Mouse (Mus musculus) lung, postnatal 0 days (tissue): ENCODE data around the gene Cmtm4. TPM values are rescaled to one million over a fixed set of nuclear protein-coding genes. Genes with fewer than 3 reads are reported as not detected.

Experiments used
- ATAC-seq: fragments of 200-750 bp; cut with Nextera tagmentation; 2 replicates; pipeline ENCODE4 v1.8.0; 2017; ENCODE audit warnings: moderate library complexity
- DNase-seq: peaks from one replicate; pipeline ENCODE4 v3.0.0-alpha.2; 2016; ENCODE audit warnings: low spot score
- H3K27ac ChIP-seq: fragments of 300-500 bp; sonication (generic); 2 replicates; pipeline ENCODE4 v1.5.1; 2014; ENCODE audit warnings: antibody characterized with exemption, mild to moderate bottlenecking, low read length, mixed read lengths
- H3K27me3 ChIP-seq: fragments of 300-500 bp; sonication (generic); replicated peaks from 2 replicates; pipeline ENCODE4 v1.6.1; 2014; ENCODE audit warnings: low read length, mixed read lengths; ENCODE audit not compliant: insufficient read depth
- H3K36me3 ChIP-seq: fragments of 300-500 bp; sonication (generic); 2 replicates; pipeline ENCODE4 v1.6.1; 2014; ENCODE audit warnings: low read length, mixed read lengths; ENCODE audit not compliant: insufficient read depth
- H3K4me1 ChIP-seq: fragments of 300-500 bp; sonication (generic); 2 replicates; pipeline ENCODE4 v1.6.1; 2014; ENCODE audit warnings: antibody characterized with exemption, low read depth, low read length, mixed read lengths; ENCODE audit not compliant: insufficient read depth
- H3K4me2 ChIP-seq: fragments of 300-500 bp; sonication (generic); replicated peaks from 2 replicates; pipeline ENCODE4 v1.6.1; 2014; ENCODE audit warnings: low read depth, mild to moderate bottlenecking, low read length, moderate library complexity, mixed read lengths
- H3K4me3 ChIP-seq: fragments of 300-500 bp; sonication (generic); 2 replicates; pipeline ENCODE4 v1.5.1; 2014; ENCODE audit warnings: low read depth, low read length
- H3K9ac ChIP-seq: fragments of 300-500 bp; sonication (generic); replicated peaks from 2 replicates; pipeline ENCODE4 v1.6.1; 2014; ENCODE audit warnings: low read depth, mild to moderate bottlenecking
- H3K9me3 ChIP-seq: fragments of 300-500 bp; sonication (generic); 2 replicates; pipeline ENCODE4 v1.6.1; 2016; ENCODE audit warnings: low read length, mixed read lengths
- CTCF ChIP-seq: IDR thresholded peaks from 2 replicates; pipeline ENCODE4 v1.5.1; 2016; ENCODE audit warnings: antibody characterized with exemption, mild to moderate bottlenecking
- EP300 ChIP-seq: IDR thresholded peaks from 2 replicates; pipeline ENCODE4 v1.6.1; 2016; ENCODE audit warnings: antibody characterized with exemption, mild to moderate bottlenecking, control low read depth
- WGBS: fragments of 180-500 bp; shearing (Covaris S2); extraction: QIAGEN DNeasy Blood & Tissue Kit; methylation state at CpG from one replicate; pipeline ENCODE4 v1.1.7; 2014; 5-methylcytosine and 5-hydroxymethylcytosine counted together
- polyA plus RNA-seq: library from polyadenylated mRNA; unstranded; fragments of >200 nt; fragmentation: Nextera tagmentation; extraction: Ambion mirVana; gene quantifications from 2 replicates; pipeline ENCODE4 v1.2.1, GENCODE M21; 2015

Cmtm4 gene
- polyA plus RNA-seq, 1 experiment from 2014 or later: 3.5 TPM

- Histone ChIP-seq H3K4me3 (no peak overlapping the region), H3K36me3 (peaks cover 57% of the 10 kb centered on the region), H3K9ac (no peak overlapping the region), H3K4me2 (no peak overlapping the region), H3K27me3 (no peaks in the 10 kb centered on the region), H3K9me3 (no peaks in the 10 kb centered on the region), H3K27ac (no peak overlapping the region), H3K4me1 (no peaks in the 10 kb centered on the region)
- ATAC-seq (no peak), DNase-seq (no peak)
- 82% methylated on average over 5 of the region's 5 CpGs for WGBS
- TF ChIP-seq EP300: no peak
- no peak for TF ChIP-seq CTCF
These were observed 37.7 kb upstream of the Cmtm4 start for GRCm38 (mm10) chr8:104433191-104433842.

GRCm38 (mm10) chr8:104432656-104433055 lies 37.0 kb upstream of the Cmtm4 start:
- Histone ChIP-seq H3K9me3 (no peaks in the 10 kb centered on the region), H3K36me3 (peaks cover 57% of the 10 kb centered on the region), H3K9ac (no peak overlapping the region), H3K27me3 (no peaks in the 10 kb centered on the region), H3K27ac (no peak overlapping the region), H3K4me2 (no peak overlapping the region), H3K4me1 (no peaks in the 10 kb centered on the region), H3K4me3 (no peak overlapping the region)
- DNase-seq: no peak
- no peak for TF ChIP-seq CTCF
- no peak for TF ChIP-seq EP300
- WGBS: 98% methylated on average over 6 of the region's 6 CpGs
- no peak for ATAC-seq

GRCm38 (mm10) chr8:104430230-104430629 lies 34.6 kb upstream of the Cmtm4 start:
- WGBS: 90% methylated on average over 7 of the region's 7 CpGs
- Histone ChIP-seq H3K9ac (no peak overlapping the region), H3K4me2 (no peak overlapping the region), H3K27me3 (no peaks in the 10 kb centered on the region), H3K9me3 (no peaks in the 10 kb centered on the region), H3K4me1 (no peaks in the 10 kb centered on the region), H3K36me3 (peaks cover 61% of the 10 kb centered on the region), H3K27ac (no peak overlapping the region), H3K4me3 (no peak overlapping the region)
- TF ChIP-seq EP300: no peak
- TF ChIP-seq CTCF: no peak
- DNase-seq (no peak), ATAC-seq (no peak)

- Histone ChIP-seq H3K4me1 (no peaks in the 10 kb centered on the region), H3K36me3 (peaks cover 67% of the 10 kb centered on the region), H3K27me3 (no peaks in the 10 kb centered on the region), H3K9ac (no peak overlapping the region), H3K9me3 (no peaks in the 10 kb centered on the region), H3K27ac (no peak overlapping the region), H3K4me2 (no peak overlapping the region), H3K4me3 (no peak overlapping the region)
- 83% methylated on average over 13 of the region's 13 CpGs for WGBS
- DNase-seq (no peak), ATAC-seq (no peak)
- TF ChIP-seq CTCF (no peak), EP300 (no peak)
These were observed 32.1 kb upstream of the Cmtm4 start for GRCm38 (mm10) chr8:104427703-104428102.

- Histone ChIP-seq H3K4me3 (no peak overlapping the region), H3K27ac (no peak overlapping the region), H3K9ac (no peak overlapping the region), H3K9me3 (no peaks in the 10 kb centered on the region), H3K36me3 (peaks cover 52% of the 10 kb centered on the region), H3K4me2 (no peak overlapping the region), H3K27me3 (no peaks in the 10 kb centered on the region), H3K4me1 (no peaks in the 10 kb centered on the region)
- WGBS: 70% methylated on average over 6 of the region's 6 CpGs
- DNase-seq (no peak), ATAC-seq (no peak)
- TF ChIP-seq EP300 (no peak), CTCF (no peak)
These were observed 26.7 kb upstream of the Cmtm4 start for GRCm38 (mm10) chr8:104422313-104422712.

GRCm38 (mm10) chr8:104416022-104416421 lies 20.4 kb upstream of the Cmtm4 start:
- Histone ChIP-seq H3K4me2 (no peak overlapping the region), H3K27ac (no peak overlapping the region), H3K4me3 (no peak overlapping the region), H3K9ac (no peak overlapping the region), H3K4me1 (no peaks in the 10 kb centered on the region), H3K27me3 (no peaks in the 10 kb centered on the region), H3K36me3 (peaks cover 19% of the 10 kb centered on the region; the same call in 1 of the 2 replicates), H3K9me3 (no peaks in the 10 kb centered on the region)
- TF ChIP-seq CTCF (no peak), EP300 (no peak)
- WGBS: 79% methylated on average over 6 of the region's 6 CpGs
- ATAC-seq: no peak
- no peak for DNase-seq

- ATAC-seq (peak; percentile 19; the same call in 1 of the 2 replicates), DNase-seq (no peak)
- no peak overlapping the region for H3K4me2 ChIP-seq
- no peak overlapping the region for H3K27ac ChIP-seq
- 61% methylated on average over 3 of the region's 3 CpGs for WGBS
- H3K9me3 ChIP-seq: no peaks in the 10 kb centered on the region
- TF ChIP-seq CTCF: no peak
- TF ChIP-seq EP300: no peak
- H3K4me3 ChIP-seq: no peak overlapping the region
- no peak overlapping the region for H3K9ac ChIP-seq
- H3K36me3 ChIP-seq: 0 out of 2 replicates have a peak, but pooled peaks cover 9% of the 10 kb centered on the region
- H3K27me3 ChIP-seq: no peaks in the 10 kb centered on the region
- no peaks in the 10 kb centered on the region for H3K4me1 ChIP-seq
These were observed 18.6 kb upstream of the Cmtm4 start for GRCm38 (mm10) chr8:104414204-104414603.
